Mouse (Mus musculus) gastrocnemius, adult 18-20 months (tissue): ENCODE results near the gene Thegl. TPM values are rescaled to one million over a fixed set of nuclear protein-coding genes. Genes with fewer than 3 reads are reported as not detected.
"Not testable (repeated sequence)": the region's sequence is repeated elsewhere in the genome, so short reads cannot be mapped to it uniquely, and the experiment has no call there.

Experiments used
- DNase-seq: peaks from one replicate; pipeline ENCODE4 v3.0.0; 2021; ENCODE audit warnings: low spot score
- long read RNA-seq, 2 experiments: library from polyadenylated mRNA; stranded (forward); transcript quantifications; one replicate each; pipeline ENCODE4 v2.0.0; 2021
- total RNA-seq, 2 experiments: library from RNA; stranded (reverse); gene quantifications; 2 replicates each; pipeline ENCODE4 v1.2.3; 2021

The Thegl gene
- total RNA-seq = not detected
- long read RNA-seq, experiment 1 = 0 reads
- long read RNA-seq, experiment 2 = 0 reads

DNA sequence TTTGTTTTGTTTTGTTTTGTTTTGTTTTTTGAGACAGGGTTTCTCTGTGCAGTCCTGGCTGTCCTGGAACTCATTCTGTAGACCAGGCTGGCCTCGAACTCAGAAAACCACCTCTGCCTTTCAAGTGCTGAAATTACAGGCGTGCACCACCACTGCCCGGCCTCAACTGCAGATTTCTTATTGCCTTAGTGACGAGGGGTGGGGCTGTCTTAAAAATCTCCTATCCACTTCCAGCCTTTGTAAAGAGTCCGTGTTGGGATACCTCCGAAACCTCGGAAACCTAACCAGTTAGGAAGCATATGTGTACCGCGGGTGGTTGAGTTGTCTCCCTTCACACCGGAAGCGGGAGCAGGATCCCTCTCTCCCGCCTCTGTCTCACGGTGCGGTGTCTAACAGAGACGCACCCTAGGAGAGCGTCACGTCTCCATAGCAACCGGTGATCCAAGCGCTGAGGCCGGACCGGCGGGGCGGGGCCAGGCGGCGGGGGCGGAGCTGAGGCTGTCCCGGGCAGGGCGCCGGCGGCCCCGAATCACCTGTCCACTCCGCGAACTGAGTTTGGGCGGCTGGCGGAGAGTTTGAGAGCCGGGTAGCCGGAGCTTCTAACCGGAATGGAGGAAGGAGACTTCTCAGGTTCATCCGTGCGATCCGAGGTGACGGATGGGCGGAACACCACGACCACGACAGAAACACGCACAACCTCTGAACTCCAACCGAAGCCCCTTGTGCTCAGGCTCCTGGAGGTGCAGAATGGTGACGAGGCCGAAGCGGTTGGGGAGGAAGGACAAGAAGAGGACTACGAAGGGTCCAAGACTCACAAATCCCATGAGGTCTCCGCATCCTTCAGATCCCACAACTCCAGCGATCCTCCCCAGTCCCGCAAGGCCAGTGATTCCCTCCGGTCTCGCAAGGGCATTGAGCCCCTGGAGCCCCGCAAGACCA, at the start of gene Thegl:
Thegl (plus strand) TSS at position 480 of the 939 bp plus-strand sequence.
- peak; percentile 82 for DNase-seq

DNA sequence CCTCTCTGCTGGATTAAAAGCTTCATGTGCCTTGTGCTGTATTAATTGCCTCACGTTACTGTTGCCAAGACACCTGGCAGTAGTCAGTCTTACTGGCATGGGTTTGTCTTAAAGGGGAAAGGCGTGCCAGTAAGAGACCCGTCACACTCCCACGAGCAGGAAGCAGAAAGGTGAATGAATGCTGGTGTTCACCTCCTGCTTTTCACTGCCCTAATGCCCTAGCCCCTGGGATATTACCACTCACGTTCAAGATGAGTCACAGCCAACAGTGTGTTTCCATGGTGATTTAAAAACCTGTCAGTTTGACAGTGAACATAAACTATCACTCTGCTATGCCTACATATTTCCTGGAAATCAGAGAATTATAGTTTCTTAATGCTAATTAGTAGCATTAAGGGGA, 46.6 kb upstream of the Thegl start:
- no peak for DNase-seq

DNA sequence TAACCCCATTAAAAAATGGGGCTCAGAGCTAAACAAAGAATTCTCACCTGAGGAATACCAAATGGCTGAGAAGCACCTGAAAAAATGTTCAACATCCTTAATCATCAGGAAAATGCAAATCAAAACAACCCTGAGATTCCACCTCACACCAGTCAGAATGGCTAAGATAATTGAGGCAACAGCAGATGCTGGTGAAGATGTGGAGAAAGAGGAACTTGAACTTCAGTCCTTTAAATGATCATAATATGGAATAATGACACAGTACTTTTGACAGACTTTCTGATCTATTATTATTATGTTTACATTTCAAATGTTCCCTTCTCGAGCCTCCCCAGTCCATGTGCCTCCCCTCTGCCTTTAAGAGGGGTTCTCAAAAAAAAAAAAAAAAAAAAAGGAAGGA, 44.7 kb upstream of the Thegl start:
- DNase-seq = not testable (repeated sequence)

DNA sequence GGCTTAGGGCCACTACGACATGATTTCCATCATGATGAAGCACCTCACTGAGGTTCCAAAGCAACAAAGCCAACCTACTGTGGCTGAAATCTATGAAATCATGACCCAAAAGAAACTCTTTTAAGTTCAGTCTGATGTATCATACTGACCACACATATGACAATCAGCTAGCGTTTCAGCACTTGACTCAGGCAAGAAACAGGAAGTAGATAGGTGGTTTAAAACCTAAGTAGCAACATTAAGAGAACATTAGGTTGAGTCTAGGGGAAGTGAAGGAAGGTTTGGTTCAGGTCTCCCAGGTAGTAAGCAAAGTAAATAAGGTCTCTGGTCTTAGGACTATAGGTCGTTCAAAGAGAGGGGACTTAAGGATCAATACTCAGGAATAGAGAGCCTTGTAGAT, 42.3 kb upstream of the Thegl start:
- no peak for DNase-seq

DNA sequence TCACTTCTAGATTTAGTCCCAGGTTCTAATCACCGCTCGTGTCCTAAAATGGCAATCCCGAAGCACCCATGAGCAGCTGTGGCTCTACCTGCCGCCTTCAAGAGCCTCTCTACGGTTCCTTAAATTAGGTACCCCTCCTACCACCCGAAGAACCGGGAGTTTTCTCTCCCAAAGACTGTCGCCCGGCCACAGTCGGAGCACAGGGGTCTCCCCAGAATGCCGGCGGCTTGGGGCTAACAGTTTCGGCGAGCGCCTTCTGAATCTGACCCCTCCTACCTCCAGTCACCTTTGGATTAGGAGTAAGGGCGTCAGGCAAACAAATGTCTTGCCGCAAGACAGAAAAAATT, 41.6 kb upstream of the Thegl start:
- no peak for DNase-seq

DNA sequence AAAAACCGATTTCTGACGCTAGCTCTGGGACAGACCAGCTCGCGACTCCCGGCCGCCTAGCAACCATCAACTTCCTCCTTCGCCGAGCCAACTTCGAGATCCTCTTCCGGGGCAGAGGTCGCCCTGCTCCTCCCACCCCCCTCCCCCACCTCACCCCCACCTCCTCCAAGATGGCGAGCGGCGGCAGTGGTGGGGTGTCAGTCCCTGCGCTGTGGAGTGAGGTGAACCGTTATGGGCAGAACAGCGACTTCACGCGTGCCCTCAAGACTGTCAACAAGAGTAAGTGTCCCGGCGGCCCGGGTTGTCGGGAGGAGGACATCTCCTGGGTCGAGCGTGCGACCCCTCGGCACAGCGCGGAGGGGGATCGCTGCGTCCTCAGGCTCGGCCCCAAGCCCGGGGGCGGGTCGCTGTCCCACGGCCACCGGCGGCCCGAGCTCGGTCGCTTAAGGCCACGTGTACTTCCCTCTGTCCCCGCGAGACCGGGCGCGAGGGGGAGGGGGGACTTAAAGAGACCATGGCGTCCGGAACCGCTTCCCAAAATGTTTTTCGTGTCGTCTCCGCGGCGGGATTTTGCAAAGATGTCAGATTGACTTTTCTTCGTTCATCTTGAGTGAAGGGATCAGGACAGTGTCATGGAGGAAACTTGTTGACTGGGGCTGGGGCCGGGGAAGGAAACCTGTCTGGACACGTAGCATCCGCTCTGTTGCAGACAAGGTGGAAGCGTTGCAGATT, 41.1 kb upstream of the Thegl start, which contains the start of gene Srp72:
Srp72 (plus strand) TSS at position 130 of the 732 bp plus-strand sequence.
- DNase-seq = peak; percentile 83

DNA sequence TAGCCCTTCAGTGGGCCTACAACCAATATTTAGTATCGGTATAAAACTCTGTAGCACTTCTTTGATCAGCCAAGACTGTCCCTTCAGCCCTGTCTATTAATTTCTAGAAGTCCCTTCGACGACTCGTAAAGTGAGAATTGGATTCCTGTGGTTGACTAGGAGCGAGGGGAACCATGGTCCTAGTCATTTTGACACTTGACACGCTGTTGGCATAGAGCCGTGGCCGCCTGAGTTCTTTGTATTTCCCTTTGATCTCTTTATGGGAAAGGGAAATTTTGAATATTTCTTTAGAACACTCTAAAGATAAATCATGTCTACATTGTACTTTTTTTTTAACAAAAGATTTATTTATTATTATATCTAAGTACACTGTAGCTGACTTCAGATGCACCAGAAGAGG, 40.1 kb upstream of the Thegl start:
- DNase-seq = no peak

DNA sequence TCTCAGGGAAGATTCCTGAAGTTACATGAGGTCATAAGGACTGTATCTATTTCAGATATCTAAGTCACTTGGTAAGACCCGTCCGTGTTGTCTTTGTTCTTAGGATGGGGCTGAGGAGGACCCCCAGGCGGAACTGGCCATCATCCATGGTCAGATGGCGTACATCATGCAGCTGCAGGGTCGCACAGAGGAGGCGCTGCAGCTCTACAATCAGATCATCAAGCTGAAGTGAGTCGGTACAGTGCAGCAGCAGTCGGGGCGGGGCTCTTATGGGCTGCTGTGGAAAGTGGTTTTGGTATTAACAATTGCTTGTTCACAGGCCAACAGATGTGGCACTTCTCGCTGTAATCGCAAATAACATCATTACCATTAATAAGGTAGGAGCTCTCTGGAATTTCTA, 31.8 kb upstream of the Thegl start:
- no peak for DNase-seq

DNA sequence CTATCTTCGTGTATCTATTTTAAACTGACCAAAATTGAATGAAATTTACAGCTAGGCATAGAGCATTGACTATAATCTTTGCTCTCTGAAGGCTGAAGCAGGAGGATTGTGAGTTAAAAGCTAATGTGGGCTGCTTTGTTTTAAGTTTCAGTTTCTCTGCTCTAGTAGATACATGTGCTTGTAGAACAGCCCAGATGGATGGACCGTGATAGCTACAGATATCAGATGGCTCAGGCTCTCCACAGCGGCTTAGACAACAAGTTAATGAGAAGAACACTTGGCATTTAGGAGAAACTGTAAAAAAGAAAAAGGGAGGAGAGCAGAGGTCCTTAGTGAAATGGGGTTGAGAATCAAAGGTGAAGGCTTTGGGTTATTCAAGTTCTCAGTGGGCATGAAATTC, 25.0 kb upstream of the Thegl start:
- no peak for DNase-seq

DNA sequence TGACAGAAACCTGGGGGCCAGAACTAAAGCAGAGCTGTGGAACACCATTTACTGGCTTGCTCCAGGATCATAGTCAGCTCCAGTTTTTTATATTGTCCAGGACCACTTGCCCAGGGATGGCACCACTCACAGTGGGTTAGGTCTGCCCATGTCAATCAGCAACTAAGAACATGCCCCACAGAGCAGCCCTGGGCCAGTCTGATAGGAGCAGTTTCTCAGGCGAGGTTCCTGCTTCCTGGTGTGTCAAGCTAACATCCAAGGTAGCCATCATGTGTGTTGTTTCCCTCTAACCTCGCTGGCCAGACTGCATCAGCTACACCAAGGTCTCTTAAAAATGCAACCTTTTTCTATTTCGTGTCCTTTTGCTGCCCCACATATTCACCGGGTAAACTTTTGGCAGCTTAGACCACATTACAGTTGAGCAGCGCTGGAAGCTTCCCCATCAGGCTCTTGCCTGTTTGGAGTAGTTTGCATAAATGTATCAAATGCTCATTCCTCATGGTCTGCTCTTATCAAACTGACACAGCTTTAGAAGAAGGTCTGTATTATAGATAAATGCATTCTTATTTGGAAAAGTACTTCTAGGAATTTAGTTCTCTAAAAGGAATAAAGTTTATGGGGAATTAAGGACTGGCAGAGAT, 22.5 kb upstream of the Thegl start:
- DNase-seq = no peak

DNA sequence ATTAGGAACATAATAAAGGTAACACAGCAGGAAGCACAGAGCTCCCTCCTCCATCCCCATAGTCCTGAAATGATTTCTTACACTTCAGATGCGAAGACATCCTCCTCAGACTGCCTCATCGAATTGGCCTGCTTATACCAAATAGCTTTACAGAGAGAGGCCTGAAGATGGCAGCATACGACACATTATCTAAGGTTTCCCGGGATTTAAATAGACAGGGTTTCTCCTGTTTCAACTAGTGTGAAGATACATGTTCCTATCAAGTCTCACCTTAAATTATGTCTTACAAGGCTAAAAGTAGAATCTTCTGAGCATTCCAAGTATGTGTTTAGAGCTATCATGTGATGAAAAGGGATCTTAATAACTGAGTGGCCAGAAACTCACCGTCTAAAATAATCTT, 17.4 kb upstream of the Thegl start:
- DNase-seq = peak; percentile 50

DNA sequence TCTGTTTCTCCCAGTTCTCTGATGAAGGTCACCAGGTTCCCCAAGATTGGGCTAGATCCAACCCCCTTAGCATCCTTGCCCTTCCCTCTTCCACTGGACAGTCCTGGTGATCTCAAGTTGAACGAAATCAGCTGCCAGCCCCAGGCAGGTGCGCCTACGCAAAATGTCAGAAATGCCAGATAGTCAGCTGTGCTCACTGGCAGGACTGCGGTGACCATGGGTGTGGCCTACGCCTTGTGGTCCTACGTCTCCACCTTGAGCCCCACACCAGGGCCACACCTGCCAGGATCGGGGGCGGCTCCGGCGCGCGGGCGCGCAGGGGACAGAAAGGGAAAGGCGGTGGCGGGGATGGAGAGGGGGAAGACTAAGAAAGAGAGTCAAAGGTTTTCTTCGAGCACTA, 14.6 kb upstream of the Thegl start:
- DNase-seq = no peak

DNA sequence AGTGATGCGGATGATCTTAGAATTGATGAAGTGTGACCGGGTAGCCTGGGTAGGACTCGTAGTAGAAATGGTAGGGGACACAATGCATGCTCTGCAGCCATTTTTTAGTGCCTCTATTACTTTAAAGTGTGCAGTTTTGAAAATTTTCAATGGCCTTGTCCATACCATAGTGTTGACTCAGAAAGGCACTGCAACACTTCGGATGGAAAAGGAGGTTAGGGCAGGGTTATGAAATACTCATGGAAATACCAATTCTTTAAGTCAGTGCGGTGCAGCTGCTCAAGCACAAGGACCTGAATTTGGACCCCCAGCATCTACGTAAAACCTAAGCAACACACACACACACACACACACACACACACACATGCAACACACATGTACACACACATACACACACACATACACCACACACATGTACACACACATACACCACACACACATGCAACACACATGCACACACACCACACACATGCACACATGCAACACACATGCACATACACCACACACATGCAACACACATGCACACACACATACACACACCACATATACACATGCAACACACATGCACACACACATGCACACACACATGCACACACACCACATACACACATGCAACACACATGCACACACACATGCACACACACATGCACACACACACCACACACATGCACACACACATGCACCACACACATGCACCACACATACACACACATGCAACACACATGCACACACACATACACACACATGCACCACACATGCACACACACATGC, 11.6 kb upstream of the Thegl start, which contains the start of gene Arl9:
Arl9 (plus strand) TSS at position 5 of the 771 bp plus-strand sequence.
- DNase-seq = no peak

DNA sequence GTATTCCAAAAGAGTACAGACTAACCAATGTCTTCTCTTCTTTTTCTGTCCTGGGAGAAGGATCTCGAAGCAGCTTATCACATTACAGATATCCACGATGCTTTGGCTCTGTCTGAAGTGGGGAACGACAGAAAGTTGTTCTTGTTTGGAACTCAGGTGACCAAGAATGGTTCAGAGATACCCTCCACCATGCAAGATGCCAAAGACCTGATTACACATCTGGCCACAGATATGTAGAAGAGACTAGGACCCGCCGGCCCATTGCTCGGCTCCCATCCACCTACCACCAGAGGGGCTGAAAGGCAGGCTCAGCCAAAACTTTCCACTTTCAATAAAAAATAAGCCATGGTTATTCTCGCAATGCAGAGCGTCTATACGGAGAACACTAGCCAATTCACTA, 5.5 kb upstream of the Thegl start:
- DNase-seq = no peak

DNA sequence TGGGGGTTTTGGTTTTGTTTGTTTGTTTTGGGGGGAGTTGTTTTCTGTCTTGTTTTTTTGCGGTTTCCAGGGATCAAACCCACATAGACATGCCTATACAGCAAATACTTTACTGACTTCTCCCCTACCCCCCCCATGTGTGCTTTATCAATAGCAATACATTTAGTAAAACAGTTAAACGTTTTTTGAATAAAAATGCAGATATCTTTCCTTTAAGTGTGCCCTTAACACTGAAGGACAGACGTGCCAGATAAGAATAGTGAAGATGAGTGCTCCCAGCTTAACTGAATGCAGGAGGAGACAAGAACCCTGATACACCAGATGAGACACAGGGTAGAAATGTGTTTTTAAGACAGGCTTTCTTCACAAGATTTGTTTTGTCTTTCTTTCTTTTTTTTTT, 4.7 kb upstream of the Thegl start:
- no peak for DNase-seq

DNA sequence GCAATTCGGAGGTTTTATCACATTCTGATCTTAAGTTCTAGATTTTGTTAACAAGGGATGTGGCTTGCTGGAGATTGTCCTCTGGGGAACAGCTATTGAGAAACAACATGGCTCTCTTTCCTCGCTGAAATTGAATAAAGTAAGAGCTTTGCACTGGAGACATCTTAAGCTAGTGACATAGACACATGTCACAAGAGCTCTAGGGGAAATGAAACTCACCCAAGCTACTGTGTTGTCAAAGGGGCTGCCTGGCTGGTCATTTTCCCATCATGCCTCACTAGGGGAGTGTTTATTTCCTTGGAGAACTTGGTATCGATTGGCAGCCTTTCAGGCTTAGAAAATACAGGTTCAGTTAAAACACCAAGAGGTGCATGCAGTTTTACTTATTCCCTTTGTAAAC, 2.7 kb upstream of the Thegl start:
- DNase-seq = no peak

DNA sequence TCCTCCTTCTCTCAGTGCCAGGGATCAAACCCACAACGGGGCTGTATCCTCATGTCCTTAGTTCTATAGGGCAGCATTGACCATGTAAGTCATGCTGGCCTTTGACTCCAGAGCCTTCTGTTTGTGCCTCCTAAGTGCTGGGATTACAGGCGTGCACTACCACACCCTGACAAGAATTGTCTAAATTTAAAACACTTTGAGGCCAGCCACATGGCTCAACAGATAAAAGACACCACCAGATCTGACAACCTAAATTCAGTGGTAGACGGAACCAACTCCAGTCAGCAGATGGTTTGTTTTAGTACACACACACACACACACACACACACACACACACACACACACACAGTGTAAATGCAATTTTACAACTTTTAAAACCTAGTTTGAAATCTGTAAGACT, 12.2 kb downstream of the Thegl start:
- no peak for DNase-seq

DNA sequence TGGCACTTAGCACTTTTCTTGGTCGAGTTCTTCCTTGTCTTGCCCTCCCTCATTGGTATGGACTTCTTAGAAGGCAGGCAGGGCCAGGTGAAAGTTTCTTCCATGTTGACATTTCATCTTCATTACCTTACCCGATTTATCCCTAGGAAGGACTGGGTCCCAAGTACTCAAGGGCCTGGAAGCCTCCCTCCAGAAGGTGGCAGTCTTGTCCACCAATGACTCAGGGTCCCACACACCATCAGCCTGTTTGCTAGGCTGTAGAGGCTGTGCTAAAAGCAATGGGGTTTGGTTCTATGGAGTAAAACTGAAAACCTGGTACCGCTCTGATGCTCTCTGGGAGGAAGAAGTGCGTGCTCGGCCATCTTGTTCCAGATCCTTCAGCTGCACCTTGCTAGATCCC, 13.9 kb downstream of the Thegl start:
- DNase-seq = peak; percentile 21

DNA sequence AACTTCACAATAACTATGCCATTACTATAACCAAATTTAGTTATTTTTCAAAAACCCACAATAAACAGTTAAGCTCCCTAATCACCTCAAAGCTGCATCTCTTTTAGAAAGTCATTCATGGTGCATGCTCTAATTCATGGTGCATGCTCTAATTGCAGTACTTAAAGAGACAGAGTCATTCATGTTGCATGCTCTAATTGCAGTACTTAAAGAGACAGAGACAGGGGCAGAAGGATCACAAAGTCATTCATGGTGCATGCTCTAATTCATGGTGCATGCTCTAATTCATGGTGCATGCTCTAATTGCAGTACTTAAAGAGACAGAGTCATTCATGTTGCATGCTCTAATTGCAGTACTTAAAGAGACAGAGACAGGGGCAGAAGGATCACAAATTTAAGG, 19.3 kb downstream of the Thegl start:
- not testable (repeated sequence) for DNase-seq

DNA sequence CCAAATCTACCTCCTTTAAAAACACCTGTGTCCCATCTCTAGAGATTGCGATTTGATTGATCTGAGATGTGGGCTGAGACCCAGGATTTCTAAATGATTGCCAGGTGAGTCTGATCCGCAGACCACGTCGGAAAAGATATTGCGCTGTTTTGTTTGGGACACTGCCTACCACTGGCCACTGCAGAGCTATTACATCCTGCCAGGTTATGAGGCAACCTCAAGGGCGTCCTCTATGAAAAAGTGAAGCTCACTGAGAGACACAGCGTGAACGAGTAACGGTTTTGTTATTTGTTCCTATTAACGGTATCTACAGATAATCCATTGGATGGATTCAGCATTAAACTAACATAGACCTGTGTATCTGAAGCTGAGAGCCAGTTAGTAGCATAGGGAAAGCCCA, 22.6 kb downstream of the Thegl start:
- DNase-seq = no peak

DNA sequence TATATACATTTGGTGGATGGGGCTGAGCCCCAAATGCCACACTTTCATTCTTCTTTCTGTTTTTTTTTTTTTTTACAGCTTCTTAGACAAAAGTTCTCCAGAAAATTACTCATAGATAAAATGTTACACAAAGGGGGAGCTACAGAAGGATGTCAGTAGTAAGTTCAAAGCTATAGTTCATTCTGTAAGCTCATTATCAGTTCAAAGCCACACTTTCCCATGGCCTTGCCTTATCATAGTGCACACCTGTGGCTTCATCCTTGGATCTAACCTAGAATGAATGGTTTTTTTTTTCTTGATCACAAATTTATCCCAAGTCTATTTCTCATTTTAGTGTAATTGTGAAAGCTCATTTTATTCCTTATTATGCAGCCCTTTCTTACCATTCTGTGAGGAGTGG, 23.6 kb downstream of the Thegl start:
- no peak for DNase-seq
